Mouse (Mus musculus) liver (tissue): ENCODE results near the gene Snx4.

Source experiments
- DNase-seq: peaks from one replicate; pipeline ENCODE4 v3.0.0-alpha.2; 2020; ENCODE audit warnings: mixed read lengths

The Snx4 gene

GRCm38 (mm10) chr16:33271824-33272223, 20.6 kb downstream of the Snx4 start:
- DNase-seq = no peak

DNA sequence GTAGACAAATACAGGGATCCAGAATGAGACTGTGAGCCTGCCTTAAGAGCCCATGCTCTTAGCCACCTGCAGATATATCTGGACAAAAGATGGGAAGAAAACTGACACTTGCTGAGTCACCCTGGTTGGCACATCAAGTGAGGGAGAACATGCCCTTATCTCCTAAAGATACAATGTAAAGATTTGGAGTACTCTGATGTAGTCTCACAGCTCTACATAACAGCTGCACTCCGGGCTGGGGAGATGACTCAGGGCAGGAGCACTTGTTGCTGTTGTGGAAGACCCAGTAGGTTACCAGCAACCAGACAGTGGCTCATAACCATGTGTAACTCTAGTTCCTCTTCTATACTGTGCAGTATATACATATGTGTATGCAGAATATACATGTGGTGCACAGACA, 31.8 kb downstream of the Snx4 start:
- no peak for DNase-seq

- DNase-seq = no peak
These were observed 37.3 kb downstream of the Snx4 start for GRCm38 (mm10) chr16:33288536-33288935.

DNA sequence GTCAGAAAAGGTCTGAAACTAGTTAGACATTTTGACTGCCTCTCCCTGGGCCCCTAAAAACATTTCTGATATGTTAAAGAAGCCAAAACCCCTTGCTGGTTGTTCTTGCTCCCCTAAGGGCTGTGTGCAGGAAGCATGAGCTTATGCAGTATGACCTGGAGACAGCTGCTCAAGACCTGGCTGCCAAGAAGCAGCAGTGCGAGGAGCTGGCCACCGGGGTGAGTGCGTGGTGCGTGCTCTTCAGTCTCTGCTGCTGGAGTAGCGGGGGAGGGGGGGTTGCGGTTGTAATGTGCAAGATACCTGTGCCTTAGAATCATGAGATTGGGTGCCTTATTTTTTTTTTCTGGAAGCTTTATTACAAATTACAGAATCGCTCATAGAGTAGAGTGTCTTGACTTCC, 38.7 kb downstream of the Snx4 start:
- DNase-seq = no peak

- no peak for DNase-seq
These were observed 41.0 kb downstream of the Snx4 start for GRCm38 (mm10) chr16:33292241-33292640.

DNA sequence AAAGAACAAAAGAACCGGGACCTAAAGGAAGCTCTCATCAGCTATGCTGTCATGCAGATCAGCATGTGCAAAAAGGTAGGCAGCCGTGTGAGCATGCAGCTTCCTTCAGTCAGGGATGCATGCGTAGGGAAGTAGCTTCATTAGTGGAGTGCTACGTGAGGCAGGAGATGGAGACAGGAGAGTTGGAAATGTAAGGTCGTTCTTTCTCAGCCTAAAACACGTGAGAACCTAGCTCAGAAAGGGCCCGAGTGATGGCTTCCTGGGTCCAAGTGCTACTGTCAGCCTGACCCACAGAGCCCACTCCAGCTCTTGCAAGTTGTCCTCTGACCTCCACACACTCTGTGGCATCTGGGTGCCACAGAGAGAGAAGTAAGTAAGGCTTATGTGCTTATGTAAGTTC, 43.4 kb downstream of the Snx4 start:
- DNase-seq = no peak

- DNase-seq = no peak
These were observed 44.1 kb downstream of the Snx4 start for GRCm38 (mm10) chr16:33295321-33295720.

DNA sequence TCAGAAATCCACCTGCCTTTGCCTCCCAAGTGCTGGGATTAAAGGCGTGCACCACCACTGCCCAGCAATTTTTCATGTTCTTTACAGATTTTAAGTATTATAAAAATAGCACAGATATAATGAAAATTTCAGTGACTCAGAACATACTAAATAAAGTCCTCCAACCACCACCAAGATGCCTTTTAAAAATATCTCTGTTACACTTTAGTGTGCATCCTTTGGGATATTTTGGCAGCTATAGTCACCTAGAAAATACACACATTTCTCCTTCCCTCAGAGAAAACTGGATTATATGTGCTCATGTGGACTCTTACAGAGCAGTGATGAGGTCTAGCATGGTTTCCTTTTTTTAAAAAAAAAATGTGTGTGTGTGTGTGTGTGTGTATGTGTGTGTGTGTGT, 46.3 kb downstream of the Snx4 start:
- DNase-seq = no peak

DNA sequence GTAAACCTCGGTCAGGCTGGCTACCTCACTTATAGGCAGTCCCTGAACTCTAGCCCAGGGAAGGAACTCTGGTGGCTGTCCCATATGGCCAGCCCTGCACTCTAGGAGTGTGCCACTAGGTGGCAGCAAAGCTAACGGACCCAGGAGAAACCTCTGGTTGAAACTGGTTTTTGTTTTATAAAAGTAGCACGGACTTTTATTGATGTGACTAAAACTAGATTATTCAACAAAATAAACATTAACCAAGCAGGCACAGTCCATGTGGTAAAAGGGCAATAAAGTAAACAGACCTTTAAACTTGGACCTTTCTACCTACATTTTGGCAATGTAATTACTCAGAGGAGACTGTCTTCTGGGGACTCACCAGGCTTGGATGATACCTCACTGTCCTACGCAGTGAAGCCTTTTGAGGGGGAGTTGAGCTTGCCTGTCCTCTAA, 55.4 kb downstream of the Snx4 start:
- peak; percentile 78 for DNase-seq

- DNase-seq = no peak
These were observed 56.5 kb downstream of the Snx4 start for GRCm38 (mm10) chr16:33307761-33308160.

DNA sequence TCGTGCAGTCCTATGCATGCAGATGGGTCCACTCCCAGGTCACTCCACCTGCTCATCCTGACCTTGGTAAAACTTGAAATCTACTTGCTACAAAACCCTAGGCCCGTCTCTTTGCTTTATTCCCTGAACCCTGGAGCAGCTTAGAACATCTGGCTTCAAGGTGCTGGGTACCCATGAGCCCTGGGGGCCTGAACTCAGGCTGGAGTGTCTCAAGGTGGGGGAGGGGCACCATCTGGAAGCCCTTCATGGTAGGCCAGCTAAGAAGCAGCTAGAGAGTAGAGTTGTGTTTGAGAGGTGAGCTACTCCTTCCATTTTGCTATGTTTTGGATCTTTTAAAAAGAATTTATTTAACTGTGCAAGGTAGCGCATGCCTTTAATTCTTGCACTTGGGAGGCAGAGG, 57.8 kb downstream of the Snx4 start:
- DNase-seq = no peak

- no peak for DNase-seq
These were observed 64.4 kb downstream of the Snx4 start for GRCm38 (mm10) chr16:33315611-33316010.

- no peak for DNase-seq
These were observed 66.4 kb downstream of the Snx4 start for GRCm38 (mm10) chr16:33317646-33318045.

- no peak for DNase-seq
These were observed 66.8 kb downstream of the Snx4 start for GRCm38 (mm10) chr16:33318059-33318458.

DNA sequence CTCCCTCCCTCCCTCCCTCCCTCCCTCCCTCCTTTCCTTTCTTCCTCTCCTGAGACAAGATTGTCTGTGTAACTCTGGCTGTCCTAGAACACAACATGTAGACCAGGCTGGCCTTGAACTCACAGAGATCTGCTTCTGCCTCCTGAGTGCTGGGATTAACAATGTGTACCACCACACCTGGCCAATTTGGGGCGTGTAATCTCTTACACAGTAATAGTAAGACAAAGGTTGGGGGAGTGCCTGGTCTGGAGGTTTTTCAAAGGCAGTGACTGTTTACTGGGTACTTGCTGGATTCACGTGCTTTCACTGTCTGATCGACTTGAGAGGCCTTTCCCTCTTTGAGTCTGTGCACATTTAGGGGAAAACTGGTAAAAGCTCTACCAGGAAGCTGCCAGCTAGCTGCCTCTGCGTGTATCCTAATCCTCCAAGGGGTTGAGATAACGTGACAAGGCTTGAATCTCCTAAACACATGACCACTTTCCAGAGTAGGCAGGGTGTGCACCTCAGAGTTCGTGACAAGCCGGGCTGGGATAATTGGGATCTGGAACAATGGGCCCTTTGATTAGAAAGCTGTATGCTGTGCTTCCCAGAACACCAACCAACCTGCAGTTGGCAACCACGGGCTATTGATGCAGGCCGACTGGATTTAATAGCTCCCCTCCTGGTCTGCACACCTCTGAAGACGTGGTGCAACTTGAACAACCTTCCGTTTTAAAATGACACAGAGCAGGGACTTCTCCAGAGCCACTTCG, 74.6 kb downstream of the Snx4 start:
- no peak for DNase-seq

GRCm38 (mm10) chr16:33326589-33326988, 75.3 kb downstream of the Snx4 start:
- DNase-seq = no peak

GRCm38 (mm10) chr16:33327101-33327500, 75.9 kb downstream of the Snx4 start:
- no peak for DNase-seq

DNA sequence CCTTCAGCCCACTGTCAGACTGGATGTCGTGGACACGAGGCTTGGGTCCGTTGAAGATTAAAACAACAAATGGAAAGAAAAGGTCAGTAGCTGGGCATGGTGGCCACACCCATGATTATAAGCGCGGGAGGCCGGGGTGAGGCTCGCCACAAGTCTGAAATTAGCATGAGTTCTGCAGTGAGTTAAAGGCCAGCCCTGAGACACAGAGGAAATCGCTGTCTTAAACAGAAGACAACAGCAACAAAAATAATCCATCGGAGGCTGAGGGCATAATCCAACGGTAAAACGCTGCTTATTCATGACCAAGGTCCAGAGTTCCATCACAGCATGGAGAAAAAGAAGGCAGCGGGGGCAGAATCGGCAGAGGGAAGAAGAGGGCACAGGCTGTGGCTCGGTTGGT, 81.8 kb downstream of the Snx4 start:
- no peak for DNase-seq

DNA sequence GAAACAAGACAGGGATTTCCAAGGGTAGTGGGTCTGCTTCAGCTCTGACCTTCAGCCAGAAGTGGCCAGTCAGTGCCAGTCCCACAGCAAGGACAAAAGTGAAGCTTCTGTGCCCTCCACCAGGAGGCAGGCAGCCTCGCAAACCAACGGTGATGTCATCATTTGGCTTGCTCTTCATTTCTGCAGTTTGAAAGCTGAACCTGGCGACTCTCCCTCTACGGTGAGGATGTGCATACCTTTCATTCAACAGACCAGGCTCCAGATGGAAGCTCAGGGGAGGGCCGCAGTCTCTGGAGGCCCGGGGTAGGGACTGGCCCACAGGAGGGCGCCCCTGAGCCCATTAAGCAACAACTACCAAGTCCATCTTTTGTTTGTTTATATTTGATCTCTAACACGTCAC, 85.9 kb downstream of the Snx4 start:
- DNase-seq = peak; percentile 56

DNA sequence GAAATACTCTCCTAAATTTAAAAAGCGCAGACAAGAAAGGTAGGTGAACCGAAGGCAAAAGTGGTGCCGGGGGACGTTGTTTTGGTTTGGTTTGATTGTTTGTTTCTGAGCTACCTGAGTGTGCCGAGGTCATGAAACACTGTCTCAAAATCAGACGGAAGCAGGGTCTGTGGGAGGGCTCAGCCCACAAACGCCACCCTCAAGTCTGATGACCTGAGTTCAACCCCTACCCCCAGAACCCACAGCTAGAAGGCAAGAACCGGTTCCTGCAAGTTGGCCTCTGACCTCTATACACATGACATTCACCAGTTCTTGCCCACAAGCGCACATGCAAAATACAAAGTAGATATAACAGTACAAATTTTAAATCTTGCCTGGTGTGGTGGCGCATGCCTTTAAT, 86.4 kb downstream of the Snx4 start:
- DNase-seq = no peak

DNA sequence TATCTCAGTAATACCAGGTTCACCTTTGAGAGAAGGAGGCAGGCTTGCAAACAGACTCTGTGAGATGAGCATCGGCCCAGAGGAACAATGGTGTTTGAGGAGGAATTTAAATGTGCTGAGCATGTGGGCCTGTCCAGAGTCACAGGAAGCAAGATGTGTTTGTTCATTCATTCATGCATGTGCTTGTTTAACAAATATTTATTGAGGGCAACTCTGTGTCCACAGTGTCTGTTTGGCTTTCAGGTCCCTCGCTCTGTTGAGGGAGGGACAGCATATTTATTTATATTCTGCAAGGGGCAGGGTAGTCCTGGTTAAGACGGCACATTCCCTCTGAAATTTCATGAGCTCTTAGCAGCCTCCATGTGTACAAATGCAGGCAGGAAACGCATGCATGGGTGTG, 87.2 kb downstream of the Snx4 start:
- DNase-seq = no peak

DNA sequence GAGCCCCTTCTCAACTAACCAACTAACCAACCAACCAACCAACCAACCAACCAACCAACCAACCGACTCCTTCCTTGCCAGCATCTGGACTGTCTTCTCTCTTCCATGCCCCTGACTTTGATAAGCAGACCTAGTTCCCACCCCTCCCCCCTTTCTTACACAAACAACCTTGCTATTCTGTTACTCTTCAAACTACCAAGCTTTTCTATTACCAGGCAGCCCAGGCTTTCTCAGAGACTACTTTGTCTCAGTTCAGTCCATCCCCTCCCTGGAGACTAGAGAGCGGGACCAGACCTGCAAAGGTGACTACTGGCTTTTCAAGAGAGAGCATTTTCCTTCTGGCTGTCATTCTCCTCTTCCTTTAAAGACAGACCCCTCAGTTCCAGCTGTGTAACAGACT, 88.2 kb downstream of the Snx4 start:
- no peak for DNase-seq

DNA sequence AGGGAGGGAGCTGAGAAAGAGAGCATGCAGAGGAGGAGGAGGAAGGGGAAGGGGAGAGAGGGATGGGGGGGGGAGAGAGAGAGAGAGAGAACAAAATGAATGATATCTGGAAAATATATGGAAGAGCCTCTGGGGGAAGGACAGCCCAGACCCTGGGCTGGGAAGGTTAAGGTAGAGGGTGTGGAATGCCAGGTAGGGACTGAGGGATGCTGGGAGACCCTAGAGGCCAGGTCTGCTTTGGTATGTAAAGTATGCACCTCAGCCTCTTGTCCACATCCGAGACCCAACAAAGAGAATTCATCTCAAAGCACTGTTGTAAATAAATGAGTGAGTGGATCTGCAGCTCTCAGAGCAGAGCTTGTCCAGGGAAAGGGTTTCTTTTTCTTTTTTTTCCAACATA, 91.1 kb downstream of the Snx4 start:
- no peak for DNase-seq

DNA sequence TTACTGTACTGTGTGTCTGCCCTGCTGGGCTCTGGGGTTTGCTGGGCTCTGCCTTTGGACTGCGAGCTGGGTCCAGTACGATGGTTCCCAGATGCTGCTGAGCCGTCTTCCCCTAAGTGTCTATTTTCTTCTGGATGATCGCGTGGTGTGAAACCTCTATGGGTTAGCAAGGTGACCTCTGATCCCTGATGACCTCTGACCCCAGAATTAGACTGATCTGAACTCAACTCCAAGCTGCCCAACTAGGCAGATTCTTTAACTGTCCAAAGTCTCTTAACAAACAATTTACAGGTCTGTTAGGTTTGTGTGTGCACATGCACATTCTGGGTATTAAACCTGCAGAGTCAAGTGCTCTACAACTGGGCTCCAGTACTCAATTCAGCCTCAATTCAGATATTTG, 91.9 kb downstream of the Snx4 start:
- DNase-seq = no peak

DNA sequence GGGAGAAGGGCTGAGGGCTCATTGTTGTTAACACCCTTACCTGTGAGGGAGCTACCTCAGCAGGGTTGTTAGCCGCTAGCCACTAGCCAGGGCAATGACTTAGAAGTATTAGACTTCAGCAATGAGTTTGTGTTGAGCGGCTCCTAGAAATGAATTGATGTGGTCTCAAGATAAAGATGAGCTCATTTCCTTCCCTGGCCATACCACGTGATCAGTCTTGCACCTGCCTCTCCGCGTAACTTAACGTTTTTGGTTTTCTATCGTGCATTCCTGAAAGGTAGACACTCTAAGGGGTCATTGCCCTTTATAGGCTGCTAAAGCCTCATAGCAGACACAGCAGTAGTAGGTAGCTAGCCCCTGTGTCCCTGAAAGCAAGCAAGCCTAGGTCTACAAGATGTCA, 92.4 kb downstream of the Snx4 start:
- DNase-seq = no peak
